Mouse (Mus musculus): ENCODE data around the gene Creld2. TPM values are rescaled to one million over a fixed set of nuclear protein-coding genes. Genes with fewer than 3 reads are reported as not detected.

Creld2 gene
- total RNA-seq, 2 experiments from 2014 or later, result 26.6 to 34.4 TPM

GRCm38 (mm10) chr15:88867368-88868023 is 48.0 kb downstream of the Creld2 start:
- DNase-seq, result peak; percentile 72

GRCm38 (mm10) chr15:88868024-88868742 is 48.7 kb downstream of the Creld2 start:
- peak; percentile 39 for DNase-seq

GRCm38 (mm10) chr15:88870418-88871185 is 51.2 kb downstream of the Creld2 start:
- peak; percentile 61 for DNase-seq

- DNase-seq, result no peak
Observed at GRCm38 (mm10) chr15:88874061-88874460, 54.6 kb downstream of the Creld2 start.

GRCm38 (mm10) chr15:88874477-88874876 is 55.0 kb downstream of the Creld2 start:
- DNase-seq, result no peak

- DNase-seq, result no peak
Observed at GRCm38 (mm10) chr15:88875625-88876081, 56.2 kb downstream of the Creld2 start.

Other genes with a start within 250 kb of the Creld2 start
- gene Zdhhc25, start 219.3 kb upstream of the Creld2 start, total RNA-seq (2021), result not detected
- 10 to 100 TPM; 46.4 to 46.9 TPM for gene Brd1, start 85.4 kb upstream of the Creld2 start, total RNA-seq (2021)
- gene Zbed4, start 68.0 kb upstream of the Creld2 start, total RNA-seq (2021), result 10 to 100 TPM; 10.8 to 11.1 TPM
- 10 to 100 TPM; 10.4 to 10.7 TPM for gene Alg12, start 328 bp upstream of the Creld2 start, total RNA-seq (2021)
- gene Pim3, start 42.5 kb downstream of the Creld2 start, total RNA-seq (2021), result 10 to 100 TPM; 41.2 to 76.8 TPM
- not detected for gene Ttll8, start 134.8 kb downstream of the Creld2 start, total RNA-seq (2021)
- gene Mlc1, start 159.4 kb downstream of the Creld2 start, total RNA-seq (2021), result under 1 TPM in 1 of 2 experiments, not detected in 1; 0.09 TPM
- not detected for gene Mov10l1, start 163.3 kb downstream of the Creld2 start, total RNA-seq (2021)
- 1 to 10 TPM; 1.5 to 1.9 TPM for gene Panx2, start 240.1 kb downstream of the Creld2 start, total RNA-seq (2021)

All from adrenal gland, postnatal 10 days (tissue).